Mouse (Mus musculus) erythroid progenitor cell, adult 5-6 weeks (primary cell): ENCODE measurements around the gene Taar9. TPM values are rescaled to one million over a fixed set of nuclear protein-coding genes. Genes with fewer than 3 reads are reported as not detected.
"Not testable (repeated sequence)": the region's sequence is repeated elsewhere in the genome, so short reads cannot be mapped to it uniquely, and the experiment has no call there.

Experiments
- ATAC-seq: replicated peaks from 2 replicates; pipeline ENCODE4 v1.8.0; 2016; ENCODE audit warnings: moderate number of reproducible peaks, mild to moderate bottlenecking, moderate TSS enrichment, inconsistent platforms; ENCODE audit not compliant: poor library complexity, low FRiP score, severe bottlenecking
- total RNA-seq, 2 experiments: library from RNA; stranded (forward) in 1 of 2; stranded (reverse) in 1 of 2; fragments of 150-400 nt in 1 of 2; fragments of 186-747, 209-891 nt in 1 of 2; gene quantifications; 2 replicates each; pipeline versions ENCODE4 v1.2.3 to v1.2.4; 2015 to 2017; ENCODE audit warnings: low replicate concordance in 2 of 2

Gene Taar9
- total RNA-seq (2015; ENCODE audit: low replicate concordance) (not detected in 2 replicates), total RNA-seq (2017; ENCODE audit: low replicate concordance) (not detected in 2 replicates)

DNA sequence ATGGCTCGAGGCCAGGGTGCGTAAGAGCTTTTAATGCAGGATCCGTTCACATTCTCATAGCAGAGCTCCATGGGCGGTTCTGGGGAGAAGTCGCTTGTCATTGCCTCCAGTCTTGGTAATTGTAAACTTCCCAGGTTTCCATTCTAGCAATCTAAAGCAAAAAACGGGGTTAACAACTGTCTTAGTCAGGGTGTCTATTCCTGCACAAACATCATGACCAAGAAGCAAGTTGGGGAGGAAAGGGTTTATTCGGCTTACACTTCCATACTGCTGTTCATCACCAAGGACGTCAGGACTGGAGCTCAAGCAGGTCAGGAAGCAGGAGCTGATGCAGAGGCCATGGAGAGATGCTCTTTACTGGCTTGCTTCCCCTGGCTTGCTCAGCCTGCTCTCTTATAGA, at the start of gene Taar9:
TSS of gene Taar9 (minus strand) at position 101 of the 400 bp plus-strand sequence.
- ATAC-seq = not testable (repeated sequence)

DNA sequence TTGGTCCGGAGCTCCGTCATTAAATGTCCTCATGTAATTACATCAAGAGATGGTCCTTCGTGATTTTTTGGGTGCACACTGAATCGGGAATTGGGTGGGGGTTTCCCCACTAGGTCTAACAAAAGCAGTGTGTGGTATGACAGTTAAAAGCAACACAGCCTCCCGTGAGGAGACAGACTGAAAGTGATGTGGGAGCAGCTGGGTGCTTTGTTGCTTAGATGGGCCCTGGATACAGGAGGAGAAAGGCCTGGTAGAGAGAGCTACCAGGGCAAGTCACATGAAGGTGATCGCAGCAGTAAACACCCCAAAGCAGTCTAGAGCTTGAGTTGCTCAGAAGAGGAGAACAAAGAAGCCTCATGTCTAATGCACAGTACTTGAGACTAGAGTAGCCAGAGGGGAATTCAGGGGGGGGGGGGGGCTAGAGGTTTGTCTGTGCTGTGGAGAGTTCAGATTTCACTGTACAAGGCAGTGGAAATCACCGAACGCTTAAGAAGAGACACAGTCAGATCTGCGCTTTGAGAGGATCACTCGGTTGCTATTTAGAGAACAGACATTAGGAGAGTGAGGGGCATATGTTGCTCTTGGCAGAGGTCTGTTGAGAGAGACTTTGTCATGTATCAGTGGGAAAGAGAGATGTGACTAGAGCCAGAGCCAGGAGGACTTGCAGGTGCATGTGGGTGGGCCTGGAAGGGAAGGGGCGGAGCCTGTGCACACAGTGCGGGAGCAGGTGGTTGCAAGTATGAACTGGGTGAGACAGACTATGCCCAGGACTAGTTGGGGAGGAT, 49.3 kb upstream of the Taar9 start:
- ATAC-seq = peak; percentile 47; the same call in 1 of the 2 replicates

DNA sequence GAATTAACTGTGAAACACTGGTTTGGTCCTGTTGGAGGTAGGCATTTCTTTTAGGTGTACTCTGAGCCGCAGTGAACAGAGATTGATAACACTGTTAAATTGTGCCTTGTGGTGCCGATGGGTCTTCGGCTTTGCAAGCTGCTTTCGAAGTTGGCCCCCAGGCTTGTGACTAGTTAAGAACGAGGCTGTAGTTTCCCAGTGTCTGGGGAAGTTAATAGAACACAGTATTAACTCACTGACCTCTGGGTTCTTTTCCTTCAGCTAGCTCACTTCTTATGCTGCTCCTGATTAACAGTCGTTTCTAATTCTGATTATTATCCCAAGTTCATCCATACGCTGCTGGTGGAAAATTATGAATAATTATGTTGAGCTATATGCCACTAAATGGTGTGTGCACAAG, 40.8 kb upstream of the Taar9 start:
- no peak for ATAC-seq

DNA sequence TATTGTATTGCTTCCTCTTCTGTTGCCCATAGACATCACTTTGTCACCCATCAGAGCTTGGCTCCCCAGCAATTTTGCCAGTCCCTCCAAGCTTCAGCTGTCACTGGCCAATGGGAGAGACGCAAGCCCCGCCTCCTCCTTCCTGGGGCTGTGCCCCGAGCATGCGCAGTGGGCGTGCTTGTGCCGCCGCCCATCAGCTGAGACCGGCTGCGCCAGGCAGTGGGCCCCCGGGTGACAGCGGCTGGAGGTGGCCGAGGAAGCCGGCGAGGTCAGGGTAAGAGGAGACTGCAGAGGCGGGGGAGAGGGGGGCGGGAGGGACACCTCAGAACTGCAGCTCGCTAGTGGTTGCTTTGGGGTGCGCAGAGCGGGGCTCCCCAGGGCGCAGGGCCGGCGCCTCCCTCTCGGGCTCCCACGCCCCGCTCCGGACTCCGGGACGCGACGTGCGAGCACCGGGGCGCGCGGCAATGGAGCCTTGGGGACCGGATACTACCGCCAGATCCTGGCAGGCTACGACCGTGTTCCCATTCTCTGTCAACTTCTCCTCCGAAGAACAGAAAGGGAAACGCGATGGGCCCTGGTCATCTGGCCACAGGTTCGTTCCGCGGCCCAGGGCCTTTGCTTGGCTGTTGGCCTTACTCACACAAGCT, 39.9 kb upstream of the Taar9 start, which contains the start of gene Stx7:
TSS of gene Stx7 (plus strand) at position 168 of the 647 bp plus-strand sequence.
- peak; percentile 98 for ATAC-seq

DNA sequence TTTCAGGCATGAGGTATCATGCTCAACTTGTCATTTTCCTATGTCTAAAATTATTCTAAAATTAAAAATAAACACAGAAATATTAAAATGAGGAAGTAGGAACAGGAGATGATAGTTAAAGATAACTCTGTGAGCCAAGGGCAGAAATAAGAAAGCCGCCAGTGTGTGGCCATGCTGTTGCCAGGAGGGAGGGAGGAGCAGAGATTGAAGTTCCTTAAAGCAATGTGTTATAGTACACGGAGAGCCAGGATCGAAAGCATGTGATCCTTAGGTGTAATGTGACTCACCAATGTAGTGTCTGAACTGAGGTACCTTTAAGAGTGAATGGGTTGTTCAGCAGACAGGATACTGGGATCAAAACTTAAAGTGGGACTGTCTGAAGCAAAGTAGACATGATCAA, 33.4 kb upstream of the Taar9 start:
- no peak for ATAC-seq

DNA sequence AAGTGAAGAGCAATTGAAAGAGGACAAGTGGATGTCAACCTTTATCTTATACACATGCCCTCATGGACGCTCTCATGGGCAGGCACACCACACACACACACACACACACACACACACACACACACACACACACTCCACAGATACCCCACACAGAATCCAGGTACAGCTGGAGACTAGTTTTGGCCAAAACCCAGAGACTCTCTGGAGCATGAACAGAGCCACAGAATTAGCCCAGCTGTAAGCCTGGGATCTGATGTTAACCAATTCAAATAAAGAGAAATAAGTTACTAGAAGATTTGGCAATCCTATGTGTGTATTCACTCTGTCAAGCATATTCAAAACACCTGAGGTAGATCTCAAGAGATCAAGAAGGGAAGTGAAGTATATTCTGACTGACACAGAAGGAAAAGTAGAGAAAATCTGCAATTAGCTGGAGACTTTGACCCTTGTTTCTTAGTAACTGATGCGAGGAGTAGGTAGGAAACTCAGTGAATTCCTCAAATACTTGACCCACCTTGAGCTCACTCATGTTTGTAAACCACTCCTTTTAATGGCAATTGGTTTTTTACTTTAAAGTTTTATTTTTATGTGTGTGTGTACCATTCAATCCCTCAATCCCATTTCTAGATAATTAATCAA, 29.4 kb upstream of the Taar9 start:
- no peak for ATAC-seq

DNA sequence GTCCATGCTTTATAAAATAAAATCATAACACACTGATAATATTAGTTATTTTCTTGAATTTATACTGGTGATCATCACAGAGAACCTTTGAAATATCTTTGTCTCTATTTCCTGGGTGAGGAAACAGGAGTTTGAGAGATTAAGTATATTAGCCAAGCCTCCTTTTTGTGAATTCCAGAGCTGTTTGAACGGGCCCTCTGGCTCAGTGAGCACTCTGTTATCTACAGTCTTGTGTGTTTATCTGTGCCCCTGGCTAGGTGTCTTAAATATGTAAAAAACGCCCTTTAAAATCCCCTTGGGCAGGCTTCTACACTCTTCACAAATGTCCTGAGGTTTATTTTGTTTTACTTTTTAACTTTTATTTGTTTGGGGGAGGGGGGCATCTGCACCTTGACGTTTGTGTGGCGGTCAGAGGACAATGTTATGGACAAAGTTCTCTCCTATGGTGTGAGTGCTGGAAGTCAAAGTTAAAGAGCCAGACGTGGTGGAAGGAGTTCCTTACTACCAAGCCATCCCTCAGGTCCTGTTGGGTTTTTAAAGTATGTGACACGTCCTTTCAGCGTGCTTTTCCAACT, 24.8 kb upstream of the Taar9 start:
- ATAC-seq = no peak

DNA sequence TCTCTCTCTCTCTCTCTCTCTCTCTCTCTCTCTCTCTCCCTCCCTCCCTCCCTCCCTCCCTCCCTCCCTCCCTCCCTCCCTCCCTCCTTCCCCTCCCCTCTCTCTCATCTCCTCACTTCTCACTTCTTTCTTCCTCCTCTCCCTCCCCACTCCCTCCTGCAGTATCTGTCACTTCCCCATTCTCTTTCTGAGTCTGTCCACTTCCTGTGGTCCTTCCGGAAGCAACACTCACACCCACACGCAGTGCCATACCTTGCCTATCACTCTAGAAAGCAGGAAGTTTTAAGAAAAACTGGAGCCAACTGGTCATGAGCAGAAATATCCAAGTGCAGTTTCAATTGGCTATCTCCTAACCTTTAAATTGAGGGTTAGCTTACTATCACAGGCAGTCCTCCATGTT, 23.8 kb upstream of the Taar9 start:
- no peak for ATAC-seq

DNA sequence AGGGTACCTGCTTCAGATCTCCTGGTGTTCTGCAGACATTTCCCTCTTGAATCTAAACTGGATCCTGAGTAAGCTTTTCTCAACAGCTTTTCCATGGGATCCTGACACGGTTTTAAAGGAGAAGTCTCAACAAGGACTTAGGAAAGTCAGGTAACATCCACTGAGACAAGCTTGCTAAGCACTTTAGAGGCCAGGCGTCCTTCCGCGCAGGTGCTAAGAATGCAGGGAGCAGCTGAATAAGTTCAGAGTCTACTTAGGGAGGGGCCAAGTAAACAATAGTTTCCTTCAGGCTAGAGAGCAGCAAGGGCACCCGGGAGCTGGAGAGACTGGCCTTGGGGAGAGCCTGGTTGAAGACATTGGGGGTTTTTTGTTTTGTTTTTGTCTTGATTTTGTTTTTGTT, 22.9 kb upstream of the Taar9 start:
- ATAC-seq = no peak

DNA sequence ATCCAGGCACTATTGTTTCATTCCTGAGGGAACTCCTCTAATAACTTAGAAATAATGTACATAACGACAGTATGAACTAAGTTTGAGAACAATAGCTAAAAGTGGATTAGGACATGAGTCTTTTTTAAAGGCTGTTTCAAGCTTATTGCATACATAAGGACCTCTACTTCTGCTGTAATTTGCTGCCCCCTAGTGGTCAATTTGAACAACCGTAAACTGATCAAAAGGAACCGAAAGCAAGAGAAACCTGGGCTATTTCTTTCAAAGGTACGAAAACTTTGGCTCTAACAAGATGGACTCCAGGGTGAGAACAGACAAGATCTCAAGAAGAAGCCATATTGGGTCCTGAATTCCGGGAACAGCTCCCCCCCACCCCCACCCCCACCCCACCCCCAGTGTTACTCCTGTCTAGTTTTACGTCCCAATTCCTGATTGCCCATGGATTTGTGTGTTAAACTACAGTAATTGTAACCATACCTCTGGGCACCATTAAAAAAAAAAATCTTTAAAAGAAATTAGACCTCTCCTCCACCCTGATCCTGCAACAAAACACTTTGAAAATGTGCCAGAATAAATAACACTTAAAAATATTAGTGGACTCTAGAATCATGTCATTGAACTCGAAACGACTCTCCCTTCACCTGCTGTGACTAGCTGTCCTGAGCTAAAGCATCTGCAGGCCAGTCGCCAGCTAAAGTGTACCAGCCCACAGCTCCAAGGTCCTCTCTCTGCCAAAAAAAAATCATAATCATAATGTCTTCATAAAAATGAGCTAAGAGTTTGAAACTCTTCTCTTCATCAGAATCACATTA, 22.3 kb upstream of the Taar9 start:
- 0 out of 2 replicates have a peak, but pooled peaks have one; percentile 37 for ATAC-seq

DNA sequence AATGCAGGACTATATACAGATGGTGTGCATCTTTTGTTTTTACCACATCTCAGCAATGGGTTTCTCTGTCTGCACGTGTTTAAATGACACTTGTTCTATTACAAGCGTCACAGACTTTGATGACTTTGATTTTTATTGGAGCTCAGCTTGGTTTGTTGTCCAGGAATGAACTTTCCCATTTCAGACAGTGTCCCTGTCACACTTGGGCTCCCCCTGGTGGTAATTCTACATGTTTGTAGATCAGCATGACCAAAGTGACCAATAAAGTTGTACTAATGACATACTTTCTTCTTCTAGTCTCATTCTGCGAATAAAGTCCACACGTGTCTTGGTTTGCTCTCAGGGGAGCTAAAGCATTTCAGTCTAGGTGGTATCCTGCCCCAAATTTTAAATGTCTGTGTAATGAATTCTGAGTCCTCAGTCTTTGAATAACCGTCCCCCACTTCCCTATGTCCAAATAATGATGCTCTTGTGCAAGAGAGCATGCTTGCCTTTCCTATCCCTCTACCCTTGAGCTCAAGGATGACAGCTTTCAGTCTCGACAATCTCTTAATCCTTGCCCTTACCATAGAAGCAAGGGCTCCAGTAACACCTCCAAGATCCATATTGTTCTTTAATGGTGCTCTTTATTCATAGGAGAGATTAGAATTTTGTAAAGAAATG, 1.9 kb upstream of the Taar9 start:
- 0 out of 2 replicates have a peak, but pooled peaks have one; percentile 46 for ATAC-seq

DNA sequence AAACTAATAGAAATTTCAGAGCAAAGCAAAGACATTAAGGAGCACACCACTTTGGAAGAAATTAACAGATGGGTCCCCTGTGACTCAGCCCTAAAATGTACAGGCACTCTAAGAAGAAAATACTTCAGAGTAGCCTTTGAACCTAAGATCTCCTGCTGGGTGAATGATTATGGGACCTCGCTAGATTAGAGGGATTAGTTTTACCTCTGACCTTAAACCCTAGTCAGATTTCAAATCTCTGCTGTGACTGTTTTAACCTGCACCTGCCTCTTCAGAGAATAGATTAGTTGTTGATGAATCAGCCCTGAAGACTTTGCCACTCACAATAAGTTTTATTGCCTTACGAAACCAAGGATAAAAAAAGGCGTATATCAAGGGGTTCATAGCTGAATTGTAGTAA, 1.1 kb downstream of the Taar9 start:
- ATAC-seq = no peak

DNA sequence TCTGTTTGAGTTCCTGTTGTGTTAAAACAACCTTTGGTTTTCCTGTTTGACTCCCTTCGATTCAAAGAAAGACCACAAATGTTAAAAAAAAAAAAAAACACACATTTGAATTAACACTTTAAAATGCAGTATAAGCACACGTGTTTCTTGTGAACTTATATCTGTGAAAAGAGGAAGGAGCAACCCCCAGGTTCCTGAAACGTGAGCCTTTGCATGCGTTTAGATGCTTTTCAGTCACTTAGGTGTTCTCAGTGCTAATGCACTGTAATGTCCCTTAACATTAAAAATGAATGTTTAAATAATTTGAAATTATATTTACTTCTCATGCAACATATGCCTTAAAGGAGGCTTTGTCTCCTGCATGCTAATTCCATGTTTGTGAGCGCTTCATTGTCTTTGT, 1.6 kb downstream of the Taar9 start:
- ATAC-seq = no peak

DNA sequence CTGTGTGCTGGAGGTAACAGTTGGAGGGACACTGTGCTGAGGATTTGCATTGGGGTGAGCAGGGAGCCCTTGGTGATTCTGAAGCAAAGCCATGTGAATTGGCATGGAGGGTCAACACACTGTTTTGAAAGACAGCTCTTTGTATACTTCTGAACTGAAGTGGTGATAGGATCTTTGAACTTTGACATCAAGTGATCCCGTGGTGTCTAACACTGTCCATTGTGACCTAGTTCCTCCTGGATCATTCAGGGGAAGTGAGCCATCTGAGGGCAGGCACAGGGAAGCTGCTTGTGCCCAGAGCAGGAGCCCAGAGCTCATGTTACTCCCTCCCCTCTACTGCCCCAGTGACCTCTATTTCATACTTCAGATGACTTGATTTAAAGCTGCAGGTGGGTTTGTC, 6.0 kb downstream of the Taar9 start:
- not testable (repeated sequence) for ATAC-seq

DNA sequence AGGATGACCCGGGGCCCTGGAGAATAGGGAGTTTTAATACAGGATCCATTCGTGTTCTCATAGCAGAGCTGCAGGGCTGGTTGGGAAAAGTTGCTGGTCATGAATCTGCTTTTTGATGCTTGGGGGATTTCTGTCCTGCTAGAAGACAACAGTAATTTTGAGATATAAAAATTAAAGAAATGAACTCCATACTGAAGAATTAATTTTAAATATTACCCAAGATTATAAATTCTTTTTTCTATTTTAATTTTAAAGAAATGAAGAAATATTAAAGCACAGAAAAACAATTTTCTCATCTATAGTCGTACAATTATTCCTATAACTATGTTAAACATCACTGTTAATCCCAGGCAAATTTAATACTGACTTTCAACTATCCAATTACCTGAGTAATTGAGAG, 7.5 kb downstream of the Taar9 start, which contains the start of gene Taar8c:
TSS of gene Taar8c (minus strand) at position 101 of the 400 bp plus-strand sequence.
- ATAC-seq = not testable (repeated sequence)

DNA sequence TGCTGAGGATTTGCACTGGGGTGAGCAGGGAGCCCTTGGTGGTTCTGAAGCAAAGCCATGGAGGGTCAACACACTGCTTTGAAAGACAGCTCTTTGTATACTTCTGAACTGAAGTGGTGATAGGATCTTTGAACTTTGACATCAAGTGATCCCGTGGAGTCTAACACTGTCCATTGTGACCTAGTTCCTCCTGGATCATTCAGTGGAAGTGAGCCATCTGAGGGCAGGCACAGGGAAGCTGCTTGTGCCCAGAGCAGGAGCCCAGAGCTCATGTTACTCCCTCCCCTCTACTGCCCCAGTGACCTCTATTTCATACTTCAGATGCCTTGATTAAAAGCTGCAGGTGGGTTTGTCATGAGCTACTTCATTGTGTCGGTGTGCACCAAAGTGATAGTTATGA, 12.3 kb downstream of the Taar9 start:
- ATAC-seq = not testable (repeated sequence)

DNA sequence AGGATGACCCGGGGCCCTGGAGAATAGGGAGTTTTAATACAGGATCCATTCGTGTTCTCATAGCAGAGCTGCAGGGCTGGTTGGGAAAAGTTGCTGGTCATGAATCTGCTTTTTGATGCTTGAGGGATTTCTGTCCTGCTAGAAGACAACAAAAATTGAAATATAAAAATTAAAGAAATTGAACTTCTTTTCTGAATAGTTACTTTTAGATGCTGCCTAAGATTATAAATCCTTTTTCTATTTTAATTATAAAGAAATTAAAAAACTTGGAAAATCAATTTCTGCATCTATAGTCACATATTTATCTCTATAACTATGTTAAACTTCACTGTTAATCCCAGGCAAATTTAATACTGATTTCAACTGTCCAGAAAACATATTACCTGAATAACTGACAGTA, 17.1 kb downstream of the Taar9 start, which contains the start of gene Taar8b:
TSS of gene Taar8b (minus strand) at position 101 of the 400 bp plus-strand sequence.
- ATAC-seq = no peak

DNA sequence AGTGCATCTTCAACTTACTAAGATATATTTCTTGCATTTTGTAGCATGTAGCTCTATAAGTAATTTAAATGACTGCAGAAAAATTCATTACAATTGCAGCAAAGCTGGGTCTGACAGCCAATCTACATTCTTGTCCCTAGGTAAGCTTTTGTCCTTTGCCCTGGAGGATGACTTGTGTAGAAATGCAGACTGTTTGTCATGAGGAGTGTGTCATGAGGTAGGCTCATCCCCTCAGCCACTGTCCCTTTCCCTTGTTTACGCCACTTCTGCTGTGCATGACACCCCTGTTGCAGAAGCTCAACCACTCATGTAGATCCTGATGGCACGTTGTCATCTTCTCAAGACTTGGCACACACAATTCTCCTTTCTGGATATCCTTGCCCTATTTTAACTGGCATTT, 22.2 kb downstream of the Taar9 start:
- ATAC-seq = no peak

DNA sequence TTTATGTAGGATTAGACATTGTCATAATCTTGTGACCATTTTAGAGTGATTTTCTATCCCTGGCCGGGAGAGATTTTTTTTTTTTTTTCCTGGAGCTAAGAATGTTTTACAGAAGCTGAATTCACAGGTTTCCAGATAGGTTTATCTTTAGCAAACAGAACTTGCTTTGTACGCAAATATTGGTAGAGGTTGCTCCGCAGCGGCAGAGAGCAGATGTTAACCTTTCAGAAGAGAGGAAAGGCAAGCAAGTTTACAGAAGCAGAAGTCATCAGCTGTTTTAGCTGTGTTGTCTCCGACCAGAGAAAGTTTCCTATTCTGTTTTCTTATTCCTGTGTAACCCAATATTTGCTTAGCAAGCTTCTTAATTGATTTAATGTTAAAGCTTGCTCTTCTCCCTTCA, 22.8 kb downstream of the Taar9 start:
- ATAC-seq = no peak
